Mouse (Mus musculus) yolk sac, embryonic 10.5 days (tissue): ENCODE results near the gene Capn9.
A peak's percentile ranks its signal among the peaks of the same experiment; 100 is the strongest.

Experiments
- DNase-seq: peaks from one replicate; pipeline ENCODE4 v3.0.0-alpha.2; 2017; ENCODE audit warnings: low spot score

The Capn9 gene

DNA sequence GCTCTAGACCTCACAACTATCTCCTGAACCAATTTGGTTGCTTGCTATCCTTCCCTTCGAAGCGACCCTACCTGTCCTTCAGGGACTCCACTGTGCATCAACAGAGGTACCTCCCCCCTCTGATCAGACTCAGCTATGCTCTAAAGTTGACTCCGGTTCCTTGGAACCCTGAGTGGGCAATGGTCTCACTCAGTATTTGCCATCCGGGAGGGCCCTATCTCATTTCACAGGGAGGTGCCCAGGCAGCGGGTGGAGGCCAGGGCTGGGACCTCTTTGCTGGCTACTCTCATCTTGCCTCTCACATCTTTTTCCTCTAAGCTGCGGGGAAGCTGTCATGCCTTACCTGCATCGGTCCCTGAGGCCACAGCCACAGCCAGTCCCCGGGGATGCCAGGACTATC, at the start of gene Capn9:
Capn9 (plus strand) TSS at position 301 of the 400 bp plus-strand sequence.
- DNase-seq: no peak

DNA sequence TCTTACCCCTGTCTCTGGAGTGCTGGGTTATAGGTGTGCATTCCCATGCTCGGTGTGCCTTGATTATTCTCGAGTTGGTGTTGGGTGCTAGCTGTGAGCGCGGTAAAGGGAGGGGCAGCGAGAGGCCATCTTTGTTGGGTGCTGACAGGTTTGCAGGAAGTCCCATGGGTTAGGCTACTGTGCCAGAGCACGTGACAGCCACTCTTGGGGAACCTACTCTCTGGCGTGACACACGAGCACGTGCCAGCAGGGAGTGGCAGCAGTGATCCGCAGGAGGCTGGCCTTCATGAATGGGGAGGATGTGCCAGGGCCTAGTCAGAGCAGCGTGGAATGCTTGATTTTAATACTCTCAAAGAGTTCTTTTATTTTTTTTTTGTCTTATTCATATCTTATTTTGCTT, 49.6 kb upstream of the Capn9 start:
- no peak for DNase-seq

- no peak for DNase-seq
Measured at GRCm38 (mm10) chr8:124530076-124530475, 45.8 kb upstream of the Capn9 start.

DNA sequence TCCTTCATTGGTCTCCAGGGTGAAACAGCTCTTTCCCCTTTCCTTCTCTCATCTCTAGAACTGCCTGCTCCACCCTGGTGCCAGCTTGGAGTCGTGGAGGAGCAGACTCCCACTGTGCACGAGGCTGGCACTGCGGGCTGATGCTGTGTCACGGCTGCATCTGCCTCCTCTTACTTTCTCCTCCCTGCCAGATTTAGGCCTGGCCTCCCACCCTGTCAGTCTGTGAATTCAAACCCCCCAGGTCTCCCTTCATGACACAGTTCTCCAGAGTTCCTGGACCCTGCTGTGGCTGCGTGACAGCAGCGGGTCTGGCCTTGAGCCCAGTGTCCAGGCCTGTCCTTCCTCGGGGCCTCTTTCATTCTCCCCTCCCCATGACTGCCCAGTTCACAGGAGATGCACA, 45.4 kb upstream of the Capn9 start:
- DNase-seq: no peak

DNA sequence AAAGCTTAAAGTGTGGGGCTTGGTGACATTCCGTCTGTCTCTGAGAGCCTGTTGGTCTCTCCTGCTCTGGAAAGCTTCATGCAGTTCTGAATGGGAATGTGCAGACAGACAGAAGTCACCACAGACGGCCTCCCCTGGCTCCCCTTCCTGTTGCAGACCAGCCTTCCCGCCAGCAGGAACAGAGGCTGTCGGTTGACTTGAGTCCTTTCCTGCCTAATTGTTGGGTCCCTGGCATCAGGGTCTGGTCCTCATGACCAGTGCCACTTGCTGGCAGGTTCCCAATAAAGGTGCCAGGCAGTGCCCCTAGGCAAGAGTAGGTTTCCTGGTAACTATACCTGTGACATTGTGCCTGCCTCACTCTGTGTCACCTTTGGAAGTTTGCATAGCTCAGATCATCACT, 44.9 kb upstream of the Capn9 start:
- DNase-seq: no peak

DNA sequence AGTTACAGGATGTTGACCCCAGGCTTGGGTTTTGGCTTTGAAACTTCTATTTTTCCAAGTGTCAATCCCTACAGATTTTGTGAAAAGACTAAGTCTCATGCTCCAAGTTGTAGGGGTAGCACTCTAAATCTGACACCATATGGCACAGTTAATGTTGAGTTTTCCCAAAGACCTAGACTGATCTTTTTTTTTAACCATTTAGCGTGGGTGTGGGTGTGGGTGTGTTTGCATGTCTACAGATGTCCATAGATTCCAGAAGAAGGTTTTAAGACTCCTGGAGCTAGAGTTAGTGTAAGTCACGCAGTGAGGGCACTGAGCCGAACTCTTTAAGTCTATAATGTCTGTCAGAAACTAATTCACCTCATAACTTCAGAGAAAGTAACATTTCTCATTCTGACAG, 43.3 kb upstream of the Capn9 start:
- no peak for DNase-seq

GRCm38 (mm10) chr8:124535451-124535850, 40.5 kb upstream of the Capn9 start:
- DNase-seq: no peak

DNA sequence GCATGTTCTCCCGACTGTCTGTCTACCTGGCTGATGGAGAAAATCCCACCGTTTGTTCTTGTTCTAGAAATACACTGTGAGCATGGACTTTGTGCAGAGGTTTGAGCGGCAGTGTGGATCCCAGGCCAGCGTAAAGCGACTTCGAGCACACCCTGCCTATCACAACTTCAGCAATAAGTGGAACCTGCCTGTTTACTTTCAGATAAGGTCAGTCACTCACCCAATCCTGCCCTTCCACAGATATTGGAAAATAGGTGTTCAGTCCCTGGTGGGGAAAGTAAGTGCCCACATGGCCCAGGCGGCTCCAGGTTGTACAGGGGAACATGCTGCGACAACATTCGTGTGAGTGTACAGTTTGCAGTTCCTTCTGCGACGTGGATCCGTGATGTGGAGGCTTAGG, 35.0 kb upstream of the Capn9 start:
- DNase-seq: peak; percentile 50

DNA sequence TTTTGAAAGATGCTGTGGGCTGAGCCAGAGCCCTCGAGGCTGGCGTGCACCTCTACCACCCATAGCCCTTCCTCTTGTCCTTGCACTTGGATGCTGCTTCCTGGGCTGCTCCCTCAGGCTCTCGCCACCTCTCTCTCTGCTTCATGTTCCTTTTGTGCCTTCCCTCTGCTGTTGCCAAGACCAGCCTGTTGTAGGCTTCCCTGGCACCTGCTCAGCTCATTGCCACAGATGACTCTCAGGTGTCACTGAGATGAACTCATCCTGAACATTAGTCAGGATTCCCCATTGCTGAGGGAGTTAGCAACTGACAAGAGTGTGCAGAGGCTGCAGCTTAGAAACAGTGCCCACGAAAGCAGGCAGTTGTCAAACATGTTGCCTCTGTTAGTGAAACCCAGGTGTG, 33.9 kb upstream of the Capn9 start:
- DNase-seq: no peak

DNA sequence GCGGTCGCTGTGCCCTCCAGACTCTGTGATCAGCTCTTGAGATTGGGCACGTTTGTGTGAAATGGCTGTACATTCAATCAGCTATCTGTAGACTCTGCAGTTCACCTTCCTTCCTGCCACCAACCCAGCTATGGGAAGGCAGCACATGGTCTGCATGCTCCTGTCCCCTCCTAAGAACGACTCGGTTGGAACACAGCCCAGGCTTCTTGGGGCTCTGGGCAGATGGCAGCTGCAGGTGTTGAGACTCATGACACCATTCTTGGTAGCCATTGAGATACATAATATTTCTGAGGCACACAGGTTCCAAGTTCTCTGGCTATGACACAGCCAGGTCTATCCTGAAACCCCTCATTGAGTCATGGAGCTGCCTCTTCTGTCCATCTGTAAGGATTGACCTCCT, 32.6 kb upstream of the Capn9 start:
- DNase-seq: no peak

- no peak for DNase-seq
Measured at GRCm38 (mm10) chr8:124546371-124546770, 29.5 kb upstream of the Capn9 start.

GRCm38 (mm10) chr8:124546815-124547214, 29.1 kb upstream of the Capn9 start:
- no peak for DNase-seq

- no peak for DNase-seq
Measured at GRCm38 (mm10) chr8:124547269-124547668, 28.6 kb upstream of the Capn9 start.

DNA sequence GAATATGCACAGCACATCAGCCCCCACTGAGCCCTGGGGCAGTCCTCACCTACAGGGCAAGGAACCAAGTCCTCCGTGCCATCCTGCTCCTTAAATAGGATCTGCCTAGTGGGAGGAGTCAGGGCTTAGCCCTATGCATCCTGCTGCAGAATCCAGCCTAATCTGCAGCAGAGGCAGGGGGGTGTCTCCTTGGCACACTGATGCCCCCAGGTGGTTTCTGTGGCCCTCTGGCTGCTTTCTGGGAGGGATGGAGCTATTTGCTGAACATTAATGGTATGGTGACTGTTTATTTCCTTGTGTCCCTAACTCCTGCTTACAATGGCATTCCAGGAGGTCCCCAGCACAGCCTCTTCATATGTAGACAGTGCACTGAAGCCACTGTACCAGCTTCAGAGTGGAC, 27.7 kb upstream of the Capn9 start:
- no peak for DNase-seq

- DNase-seq: no peak
Measured at GRCm38 (mm10) chr8:124551011-124551661, 24.8 kb upstream of the Capn9 start.

GRCm38 (mm10) chr8:124555113-124555750, 20.7 kb upstream of the Capn9 start:
- no peak for DNase-seq

GRCm38 (mm10) chr8:124556164-124556563, 19.7 kb upstream of the Capn9 start:
- no peak for DNase-seq

- no peak for DNase-seq
Measured at GRCm38 (mm10) chr8:124556658-124557057, 19.3 kb upstream of the Capn9 start.

GRCm38 (mm10) chr8:124557476-124557875, 18.4 kb upstream of the Capn9 start:
- DNase-seq: no peak

DNA sequence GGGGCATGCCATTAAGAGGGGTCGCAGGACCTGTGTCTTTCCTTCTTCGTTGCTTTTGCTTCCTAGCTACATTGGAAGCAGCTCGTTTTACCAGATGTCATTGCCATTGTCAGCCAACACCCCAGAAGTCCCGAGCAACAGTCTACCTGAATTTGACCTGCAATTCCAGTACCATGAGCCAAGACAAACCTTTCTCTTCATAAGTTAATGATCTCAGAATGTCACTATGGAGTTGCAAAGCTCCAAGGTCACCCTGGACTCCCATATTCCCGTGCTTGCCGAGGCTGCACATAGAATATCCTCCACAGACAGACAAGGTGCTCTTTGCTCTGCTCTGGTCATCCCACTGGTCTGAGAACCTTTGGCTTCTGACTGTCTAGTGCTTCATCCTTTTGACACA, 8.8 kb upstream of the Capn9 start:
- no peak for DNase-seq

- DNase-seq: no peak
Measured at GRCm38 (mm10) chr8:124567584-124567983, 8.3 kb upstream of the Capn9 start.

DNA sequence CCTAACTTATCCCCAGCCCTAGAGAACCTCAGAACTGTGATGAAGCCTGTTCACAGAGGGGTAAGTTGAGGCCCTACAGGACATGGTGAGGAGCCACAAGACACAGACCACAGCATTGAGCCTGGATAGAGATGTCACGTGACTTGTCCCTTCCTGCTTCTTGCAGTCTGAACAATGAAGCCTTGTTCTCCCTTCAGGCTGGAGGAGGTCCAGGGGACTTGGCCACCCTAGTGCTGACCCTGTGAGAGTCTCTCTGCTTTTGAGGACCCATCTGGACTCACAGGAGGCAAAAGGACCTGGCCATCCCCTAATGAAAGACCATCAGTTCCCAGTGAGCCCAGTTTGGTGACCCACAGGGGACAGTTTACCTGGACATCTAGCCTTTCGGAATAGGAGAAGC, 6.8 kb upstream of the Capn9 start:
- DNase-seq: no peak

- peak; percentile 12 for DNase-seq
Measured at GRCm38 (mm10) chr8:124569593-124569992, 6.3 kb upstream of the Capn9 start, which contains the start of gene Agt. TSS of gene Agt (minus strand) at chr8:124569706.
